Mouse (Mus musculus) myocyte (in vitro differentiated cells): ENCODE measurements around the gene Golga2.

Experiments
- CEBPB ChIP-seq: IDR thresholded peaks from 2 replicates; pipeline ENCODE4 v1.6.1; 2011; ENCODE audit warnings: mild to moderate bottlenecking, moderate library complexity; ENCODE audit not compliant: poor library complexity, insufficient read depth, severe bottlenecking
- POLR2A ChIP-seq: IDR thresholded peaks from one replicate; pipeline ENCODE4 v1.6.1; 2011; ENCODE audit warnings: low read depth, mild to moderate bottlenecking, control low read depth, moderate library complexity; ENCODE audit not compliant: insufficient read length

DNA sequence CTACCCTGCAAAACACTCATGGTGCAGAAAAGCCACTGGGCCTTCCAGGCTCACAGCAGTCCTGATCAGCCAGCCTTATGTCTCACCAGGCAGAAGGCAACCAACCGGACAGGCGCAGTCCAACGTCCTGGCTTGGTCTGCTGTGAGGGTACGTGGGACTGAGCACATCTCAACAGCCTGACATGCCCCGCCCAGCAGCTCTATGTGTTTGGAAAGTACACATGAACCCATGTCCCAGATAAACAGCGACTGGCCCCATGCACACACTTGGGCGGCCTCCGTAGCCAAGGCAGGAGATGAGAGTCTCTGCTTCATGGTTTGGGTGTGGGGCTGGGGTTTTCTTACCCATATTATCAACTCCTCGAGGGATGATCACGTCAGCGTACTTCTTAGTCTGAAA is 30.9 kb upstream of the Golga2 start:
- TF ChIP-seq CEBPB = no peak
- TF ChIP-seq POLR2A = no peak
